Mouse (Mus musculus): ENCODE results near the gene Fus. TPM values are rescaled to one million over a fixed set of nuclear protein-coding genes. Genes with fewer than 3 reads are reported as not detected.

Fus gene
- polyA plus RNA-seq, 1 experiment = 318 TPM

- Histone ChIP-seq H3K4me3 (replicated peaks) (peak overlapping the region; percentile 77), H3K36me3 (replicated peaks; ENCODE audit: low read length) (peaks cover 28% of the 10 kb centered on the region), H3K4me1 (peaks cover 38% of the 10 kb centered on the region), H3K27me3 (replicated peaks) (peaks cover 6% of the 10 kb centered on the region), H3K9me3 (peaks cover 62% of the 10 kb centered on the region)
- TF ChIP-seq FLI1 (IDR thresholded peaks at IDR 0.05; ENCODE audit: low read length) = no peak
- no peak for TF ChIP-seq GATA1 (IDR thresholded peaks at IDR 0.05; ENCODE audit: borderline replicate concordance, low read length)
Measured at GRCm38 (mm10) chr7:128018275-128018674, 51.0 kb downstream of the Fus start.

DNA sequence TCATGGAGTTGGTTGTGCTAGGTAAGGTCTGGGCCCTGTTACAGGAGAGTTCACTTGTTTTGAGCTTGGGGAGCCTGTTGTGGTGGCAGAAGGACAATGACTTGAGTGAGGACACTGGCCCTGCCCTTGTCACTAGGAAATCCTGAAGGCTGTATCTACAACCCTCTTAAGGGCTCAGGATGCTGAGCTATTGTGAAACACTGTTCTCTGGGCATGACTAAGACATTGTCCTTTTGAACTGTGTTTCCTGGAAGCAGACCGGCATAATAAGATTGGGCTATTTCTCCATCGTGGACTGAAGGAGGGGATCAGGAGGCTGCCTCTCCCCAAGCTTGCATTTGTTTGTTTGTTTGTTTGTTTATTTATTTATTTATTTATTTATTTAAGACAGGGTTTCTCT lies 51.9 kb downstream of the Fus start:
- TF ChIP-seq GATA1 (IDR thresholded peaks at IDR 0.05; ENCODE audit: borderline replicate concordance, low read length) (no peak), FLI1 (IDR thresholded peaks at IDR 0.05; ENCODE audit: low read length) (no peak)
- Histone ChIP-seq H3K4me1 (peaks cover 38% of the 10 kb centered on the region), H3K4me3 (replicated peaks) (no peak overlapping the region), H3K36me3 (replicated peaks; ENCODE audit: low read length) (peaks cover 28% of the 10 kb centered on the region), H3K27me3 (replicated peaks) (peaks cover 5% of the 10 kb centered on the region), H3K9me3 (peaks cover 71% of the 10 kb centered on the region)

DNA sequence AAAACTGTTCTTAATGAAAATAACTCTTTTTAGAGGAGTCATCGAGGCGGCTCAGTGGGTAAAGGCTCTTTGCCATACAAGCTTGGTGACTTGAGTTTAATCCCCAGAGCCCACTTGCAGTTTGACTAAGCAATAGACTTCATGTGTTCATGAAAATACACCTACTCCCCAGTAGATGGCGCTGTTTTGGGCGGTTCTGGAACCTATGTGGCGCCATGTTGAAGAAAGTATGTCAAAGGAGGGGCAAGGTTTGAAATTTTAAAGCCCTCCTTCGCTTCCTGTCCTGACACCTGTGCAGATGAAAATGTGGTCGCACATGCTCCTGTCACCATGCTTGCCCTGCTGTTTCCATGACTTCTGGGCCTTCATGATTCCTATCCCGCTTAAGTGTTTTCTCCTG lies 55.7 kb downstream of the Fus start:
- H3K36me3 ChIP-seq (replicated peaks; ENCODE audit: low read length) = peaks cover 23% of the 10 kb centered on the region
- H3K4me3 ChIP-seq (replicated peaks) = no peak overlapping the region
- peaks cover 66% of the 10 kb centered on the region for H3K9me3 ChIP-seq
- H3K4me1 ChIP-seq = peaks cover 41% of the 10 kb centered on the region
- H3K27me3 ChIP-seq (replicated peaks) = peaks cover under 1% of the 10 kb centered on the region
- TF ChIP-seq GATA1 (IDR thresholded peaks at IDR 0.05; ENCODE audit: borderline replicate concordance, low read length) (no peak), FLI1 (IDR thresholded peaks at IDR 0.05; ENCODE audit: low read length) (no peak)

DNA sequence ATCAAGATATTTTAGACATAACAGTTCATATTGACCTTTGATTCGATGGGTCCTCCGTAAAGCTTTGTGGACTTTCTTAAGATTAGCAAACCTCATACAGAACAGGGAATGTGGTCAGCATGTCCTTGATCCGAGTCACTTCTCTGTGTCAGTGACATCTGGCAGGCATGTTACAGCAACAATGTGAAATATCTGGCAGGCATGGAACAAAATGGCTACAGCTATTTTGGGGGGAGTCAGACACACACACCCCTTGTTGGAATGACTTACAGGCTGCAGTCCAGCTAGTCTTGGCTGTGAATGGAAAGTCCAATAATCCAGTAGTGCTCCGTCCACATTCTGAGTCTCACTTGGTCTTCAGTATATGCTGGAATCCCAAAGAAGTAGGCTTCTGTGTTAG lies 56.3 kb downstream of the Fus start:
- peaks cover 19% of the 10 kb centered on the region for H3K36me3 ChIP-seq (replicated peaks; ENCODE audit: low read length)
- peaks cover 2% of the 10 kb centered on the region for H3K27me3 ChIP-seq (replicated peaks)

GRCm38 (mm10) chr7:128024364-128024763 lies 57.1 kb downstream of the Fus start:
- Histone ChIP-seq H3K36me3 (replicated peaks; ENCODE audit: low read length) (peaks cover 12% of the 10 kb centered on the region), H3K4me3 (replicated peaks) (no peak overlapping the region), H3K4me1 (peaks cover 30% of the 10 kb centered on the region), H3K27me3 (replicated peaks) (peaks cover 2% of the 10 kb centered on the region), H3K9me3 (peaks cover 52% of the 10 kb centered on the region)
- TF ChIP-seq GATA1 (IDR thresholded peaks at IDR 0.05; ENCODE audit: borderline replicate concordance, low read length) = no peak
- TF ChIP-seq FLI1 (IDR thresholded peaks at IDR 0.05; ENCODE audit: low read length) = no peak

More for the DNA sequence above, 56.3 kb downstream of the Fus start:
- TF ChIP-seq FLI1 (IDR thresholded peaks at IDR 0.05; ENCODE audit: low read length) (no peak), GATA1 (IDR thresholded peaks at IDR 0.05; ENCODE audit: borderline replicate concordance, low read length) (no peak)
- H3K4me3 ChIP-seq (replicated peaks) = no peak overlapping the region
- peaks cover 60% of the 10 kb centered on the region for H3K9me3 ChIP-seq
- H3K4me1 ChIP-seq = peaks cover 36% of the 10 kb centered on the region

DNA sequence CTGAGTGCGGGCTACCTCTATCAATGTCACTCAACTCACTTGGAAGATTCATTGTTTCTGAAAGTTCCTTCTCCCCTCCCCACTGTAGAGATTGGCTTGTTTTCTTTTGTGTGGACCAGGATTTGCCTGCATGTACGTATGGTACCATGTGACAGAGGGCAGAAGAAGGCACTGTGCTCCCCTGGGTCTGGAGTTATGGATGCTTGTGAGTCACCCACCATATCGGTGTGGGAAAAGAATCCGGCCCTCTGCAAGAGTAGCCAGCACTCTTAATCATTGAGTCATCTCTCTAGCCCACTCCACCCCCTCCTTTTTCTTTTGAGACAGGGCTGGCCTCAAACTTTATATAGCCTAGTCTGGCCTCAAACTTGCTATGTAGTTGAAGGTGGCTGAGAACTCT lies 57.7 kb downstream of the Fus start:
- peaks cover 2% of the 10 kb centered on the region for H3K27me3 ChIP-seq (replicated peaks)
- H3K9me3 ChIP-seq = peaks cover 50% of the 10 kb centered on the region
- no peak for TF ChIP-seq FLI1 (IDR thresholded peaks at IDR 0.05; ENCODE audit: low read length)
- no peak for TF ChIP-seq GATA1 (IDR thresholded peaks at IDR 0.05; ENCODE audit: borderline replicate concordance, low read length)
- peaks cover 12% of the 10 kb centered on the region for H3K36me3 ChIP-seq (replicated peaks; ENCODE audit: low read length)
- peaks cover 30% of the 10 kb centered on the region for H3K4me1 ChIP-seq
- no peak overlapping the region for H3K4me3 ChIP-seq (replicated peaks)

GRCm38 (mm10) chr7:128025381-128025780 lies 58.1 kb downstream of the Fus start:
- H3K27me3 ChIP-seq (replicated peaks) = peaks cover 2% of the 10 kb centered on the region
- no peak for TF ChIP-seq GATA1 (IDR thresholded peaks at IDR 0.05; ENCODE audit: borderline replicate concordance, low read length)
- no peak for TF ChIP-seq FLI1 (IDR thresholded peaks at IDR 0.05; ENCODE audit: low read length)
- H3K4me1 ChIP-seq = peaks cover 30% of the 10 kb centered on the region
- H3K36me3 ChIP-seq (replicated peaks; ENCODE audit: low read length) = peaks cover 12% of the 10 kb centered on the region
- peaks cover 45% of the 10 kb centered on the region for H3K9me3 ChIP-seq
- H3K4me3 ChIP-seq (replicated peaks) = no peak overlapping the region

DNA sequence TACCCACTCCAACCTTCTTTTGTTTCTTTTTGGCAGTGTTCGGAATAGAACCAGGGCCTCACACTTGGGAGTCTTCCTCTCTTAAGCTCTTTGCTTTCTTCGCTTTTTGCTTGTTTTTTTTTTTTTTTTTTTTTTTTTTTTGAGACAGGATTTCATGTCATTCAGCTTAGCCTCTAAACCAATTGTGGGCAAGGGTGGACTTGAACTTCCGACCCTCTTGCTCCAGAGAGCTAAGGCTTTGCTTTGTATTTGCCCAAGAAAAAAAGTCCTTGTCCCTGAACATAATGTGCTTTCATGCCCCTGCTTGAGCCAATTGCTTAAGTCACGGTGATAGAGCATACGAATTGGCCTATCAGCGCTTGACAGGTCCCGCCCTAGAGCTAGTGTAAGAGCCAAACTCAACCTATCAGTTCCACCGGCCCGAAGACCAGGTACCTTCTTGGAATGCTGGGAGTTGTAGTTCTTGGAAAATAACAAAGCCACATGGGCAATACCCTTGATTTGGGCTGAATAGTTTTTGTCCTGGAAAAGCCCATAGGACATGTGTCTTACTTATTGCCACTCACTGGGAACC lies 64.2 kb downstream of the Fus start:
- H3K27me3 ChIP-seq (replicated peaks) = peaks cover 4% of the 10 kb centered on the region
- H3K9me3 ChIP-seq = 0 out of 2 replicates have a peak, but pooled peaks cover 9% of the 10 kb centered on the region
- no peaks in the 10 kb centered on the region for H3K36me3 ChIP-seq (replicated peaks; ENCODE audit: low read length)
- peaks cover 18% of the 10 kb centered on the region for H3K4me1 ChIP-seq
- H3K4me3 ChIP-seq (replicated peaks) = no peak overlapping the region
- TF ChIP-seq FLI1 (IDR thresholded peaks at IDR 0.05; ENCODE audit: low read length) (no peak), GATA1 (IDR thresholded peaks at IDR 0.05; ENCODE audit: borderline replicate concordance, low read length) (no peak)

GRCm38 (mm10) chr7:128032290-128032988 lies 65.2 kb downstream of the Fus start:
- Histone ChIP-seq H3K4me3 (replicated peaks) (no peak overlapping the region), H3K4me1 (peaks cover 18% of the 10 kb centered on the region), H3K9me3 (0 out of 2 replicates have a peak, but pooled peaks cover 8% of the 10 kb centered on the region), H3K36me3 (replicated peaks; ENCODE audit: low read length) (no peaks in the 10 kb centered on the region), H3K27me3 (replicated peaks) (peaks cover 4% of the 10 kb centered on the region)
- TF ChIP-seq FLI1 (IDR thresholded peaks at IDR 0.05; ENCODE audit: low read length) (no peak), GATA1 (IDR thresholded peaks at IDR 0.05; ENCODE audit: borderline replicate concordance, low read length) (no peak)

DNA sequence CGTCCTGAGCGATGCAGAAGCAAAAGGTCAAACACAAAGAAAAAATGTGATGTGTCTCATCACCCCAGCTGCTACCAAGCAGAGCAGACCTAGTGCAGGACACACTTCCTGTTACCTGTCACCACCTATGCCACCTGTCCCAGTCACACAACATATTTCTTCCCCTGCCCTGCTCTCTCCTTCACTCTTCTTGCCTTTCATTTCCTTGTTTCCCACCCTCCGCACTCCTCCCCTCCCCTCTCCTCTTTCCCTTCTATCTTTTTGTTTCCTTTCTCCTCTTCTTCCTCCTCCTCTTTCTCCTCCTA lies 65.7 kb downstream of the Fus start:
- H3K27me3 ChIP-seq (replicated peaks) = peaks cover 3% of the 10 kb centered on the region
- H3K36me3 ChIP-seq (replicated peaks; ENCODE audit: low read length) = no peaks in the 10 kb centered on the region
- H3K4me1 ChIP-seq = peaks cover 13% of the 10 kb centered on the region
- no peak for TF ChIP-seq GATA1 (IDR thresholded peaks at IDR 0.05; ENCODE audit: borderline replicate concordance, low read length)
- TF ChIP-seq FLI1 (IDR thresholded peaks at IDR 0.05; ENCODE audit: low read length) = no peak
- H3K9me3 ChIP-seq = 0 out of 2 replicates have a peak, but pooled peaks cover 5% of the 10 kb centered on the region
- H3K4me3 ChIP-seq (replicated peaks) = no peak overlapping the region
